Mouse (Mus musculus): Measurements from ENCODE around the gene Gm42906. TPM values are rescaled to one million over a fixed set of nuclear protein-coding genes. Genes with fewer than 3 reads are reported as not detected.

The Gm42906 gene
- total and polyA plus RNA-seq, 3 experiments = not detected

DNA sequence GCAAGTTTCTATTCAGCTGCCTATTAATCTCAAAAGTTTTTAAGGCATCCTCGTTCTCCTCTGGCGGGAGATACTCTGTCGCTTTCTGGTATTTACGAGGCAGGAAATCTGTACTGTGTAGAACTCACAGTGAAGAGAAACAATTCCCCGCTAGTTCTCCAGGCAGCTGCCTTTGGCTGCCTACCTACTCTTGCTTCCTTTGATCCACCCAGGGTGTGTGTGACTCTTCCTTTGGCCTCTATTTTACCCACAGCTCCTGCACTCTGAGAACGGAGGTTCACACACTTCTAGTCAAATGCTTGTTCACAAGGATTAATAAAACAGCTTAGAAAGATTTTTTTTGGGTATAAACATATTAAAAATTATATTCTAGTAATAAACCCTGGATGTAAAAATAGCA, 338.8 kb downstream of the Gm42906 start (continued):
- TF ChIP-seq ZC3H11A (IDR thresholded peaks at IDR 0.05; ENCODE audit: low read depth, low read length) (no peak), MAZ (IDR thresholded peaks at IDR 0.05; ENCODE audit: low read depth, low read length) (no peak), SIN3A (IDR thresholded peaks at IDR 0.05; ENCODE audit: low read length) (no peak), POLR2AphosphoS5 (IDR thresholded peaks at IDR 0.05; ENCODE audit: borderline replicate concordance, low read depth, low read length) (no peak)

GRCm38 (mm10) chr5:151086425-151087202, 341.3 kb downstream of the Gm42906 start:
- TF ChIP-seq RCOR1 (IDR thresholded peaks at IDR 0.05; ENCODE audit: low read depth, low read length) (no peak), E2F4 (IDR thresholded peaks at IDR 0.05; ENCODE audit: borderline replicate concordance, low read depth, low read length) (no peak), NRF1 (IDR thresholded peaks at IDR 0.05; ENCODE audit: insufficient read depth, low read depth, low read length, poor library complexity, severe bottlenecking) (no peak)
- no peak overlapping the region for H3K9ac ChIP-seq (ENCODE audit: control insufficient read depth, low read depth, low read length, poor library complexity, severe bottlenecking)
- H3K27ac ChIP-seq (ENCODE audit: control insufficient read depth, low read depth, low read length) = no peak overlapping the region
- H3K9me3 ChIP-seq (replicated peaks; ENCODE audit: insufficient read depth, low read length) = no peaks in the 10 kb centered on the region
- no peaks in the 10 kb centered on the region for H3K27me3 ChIP-seq (ENCODE audit: control insufficient read depth in 1 of 2, insufficient read depth in 2 of 2, low read length in 2 of 2)
- no peak overlapping the region for H3K4me3 ChIP-seq (ENCODE audit: control insufficient read depth in 1 of 2, insufficient read depth in 1 of 2, low read depth in 2 of 2, low read length in 2 of 2)
- no peaks in the 10 kb centered on the region for H3K36me3 ChIP-seq (ENCODE audit: control insufficient read depth in 1 of 2, insufficient read depth in 2 of 2, low read length in 2 of 2)
- DNase-seq (ENCODE audit: low read depth, low spot score) = no peak
- H3K79me2 ChIP-seq (ENCODE audit: control insufficient read depth, insufficient read depth, low read length, poor library complexity) = no peaks in the 10 kb centered on the region
- H3K4me1 ChIP-seq (ENCODE audit: control insufficient read depth in 1 of 2, insufficient read depth in 2 of 2, low read length in 2 of 2) = no peaks in the 10 kb centered on the region

DNA sequence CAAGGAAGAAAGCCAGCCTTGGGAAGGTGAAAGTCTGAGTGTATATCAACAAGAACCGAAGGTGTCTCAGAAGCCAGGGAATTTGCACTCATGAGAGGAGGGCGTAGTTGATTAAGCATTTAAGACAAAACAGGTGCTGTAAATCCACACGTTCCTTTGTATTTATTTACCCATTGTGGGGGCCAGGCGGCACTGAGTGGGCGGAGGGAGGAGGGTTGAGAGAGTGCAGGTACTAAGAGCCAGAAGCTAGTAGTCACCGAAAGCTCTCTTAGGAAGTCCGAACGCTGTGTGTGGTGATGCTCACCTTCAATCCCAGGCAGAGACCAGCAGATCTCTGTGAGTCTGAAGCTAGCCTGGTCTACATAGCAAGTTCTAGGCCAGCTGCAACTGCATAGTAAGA, 342.2 kb downstream of the Gm42906 start:
- Histone ChIP-seq H3K9me3 (replicated peaks; ENCODE audit: insufficient read depth, low read length) (no peaks in the 10 kb centered on the region), H3K4me1 (ENCODE audit: control insufficient read depth in 1 of 2, insufficient read depth in 2 of 2, low read length in 2 of 2) (no peaks in the 10 kb centered on the region), H3K27ac (ENCODE audit: control insufficient read depth, low read depth, low read length) (no peak overlapping the region), H3K27me3 (ENCODE audit: control insufficient read depth in 1 of 2, insufficient read depth in 2 of 2, low read length in 2 of 2) (no peaks in the 10 kb centered on the region), H3K79me2 (ENCODE audit: control insufficient read depth, insufficient read depth, low read length, poor library complexity) (no peaks in the 10 kb centered on the region), H3K36me3 (ENCODE audit: control insufficient read depth in 1 of 2, insufficient read depth in 2 of 2, low read length in 2 of 2) (no peaks in the 10 kb centered on the region), H3K4me3 (ENCODE audit: control insufficient read depth in 1 of 2, insufficient read depth in 1 of 2, low read depth in 2 of 2, low read length in 2 of 2) (no peak overlapping the region), H3K9ac (ENCODE audit: control insufficient read depth, low read depth, low read length, poor library complexity, severe bottlenecking) (no peak overlapping the region)
- DNase-seq (ENCODE audit: low read depth, low spot score) = no peak
- no peak for TF ChIP-seq ZMIZ1 (IDR thresholded peaks at IDR 0.05; ENCODE audit: low read depth, low read length)
- TF ChIP-seq MYC (IDR thresholded peaks at IDR 0.05; ENCODE audit: low read depth, low read length) = no peak
- TF ChIP-seq HCFC1 (IDR thresholded peaks at IDR 0.05; ENCODE audit: low read depth, low read length) = no peak
- TF ChIP-seq USF2 (IDR thresholded peaks at IDR 0.05; ENCODE audit: borderline replicate concordance in 1 of 2, insufficient read depth in 1 of 2, low read depth in 1 of 2, low read length in 2 of 2) = no peak
- no peak for TF ChIP-seq RAD21 (IDR thresholded peaks at IDR 0.05; ENCODE audit: low read depth, low read length)
- TF ChIP-seq CTCF (IDR thresholded peaks at IDR 0.05 in 2 of 3, conservative IDR thresholded peaks at IDR 0.05 in 1 of 3; ENCODE audit: control insufficient read depth in 1 of 3, insufficient read depth in 1 of 3, low read depth in 2 of 3, low read length in 3 of 3, poor library complexity in 1 of 3, severe bottlenecking in 1 of 3) = no peak
- no peak for TF ChIP-seq POLR2A (IDR thresholded peaks at IDR 0.05; ENCODE audit: control insufficient read depth in 1 of 2, insufficient read depth in 1 of 2, low read depth in 1 of 2, low read length in 2 of 2, poor library complexity in 1 of 2)
- TF ChIP-seq ZNF384 (IDR thresholded peaks at IDR 0.05; ENCODE audit: low read depth, low read length) = no peak
- TF ChIP-seq ETS1 (IDR thresholded peaks at IDR 0.05; ENCODE audit: low read depth, low read length) = no peak
- no peak for TF ChIP-seq NELFE (IDR thresholded peaks at IDR 0.05; ENCODE audit: low read depth, low read length)
- no peak for TF ChIP-seq NRF1 (IDR thresholded peaks at IDR 0.05; ENCODE audit: insufficient read depth, low read depth, low read length, poor library complexity, severe bottlenecking)
- no peak for TF ChIP-seq E2F4 (IDR thresholded peaks at IDR 0.05; ENCODE audit: borderline replicate concordance, low read depth, low read length)
- no peak for TF ChIP-seq TCF12 (IDR thresholded peaks at IDR 0.05; ENCODE audit: low read depth, low read length)
- no peak for TF ChIP-seq JUND (IDR thresholded peaks at IDR 0.05; ENCODE audit: low read depth, low read length)
- no peak for TF ChIP-seq ZKSCAN1 (IDR thresholded peaks at IDR 0.05; ENCODE audit: low read depth, low read length)
- no peak for TF ChIP-seq GABPA (IDR thresholded peaks at IDR 0.05; ENCODE audit: low read depth, low read length)
- TF ChIP-seq MAX (IDR thresholded peaks at IDR 0.05; ENCODE audit: low read length) = no peak
- TF ChIP-seq KAT2A (conservative IDR thresholded peaks at IDR 0.05; ENCODE audit: low read depth, low read length) = no peak
- no peak for TF ChIP-seq GATA1 (IDR thresholded peaks at IDR 0.05; ENCODE audit: low read depth, low read length)

Measured in MEL (cell line).